Mouse (Mus musculus) cerebral cortex, adult 2 months (tissue): Measurements from ENCODE around the gene Kat2a.

Experiments
- WGBS: fragments of 180-500 bp; shearing (Covaris S2); methylation state at CpG from one replicate; pipeline ENCODE4 v1.1.7; 2018; 5-methylcytosine and 5-hydroxymethylcytosine counted together

The Kat2a gene

GRCm38 (mm10) chr11:100711783-100712615 is at the start of gene Kat2a:
Gene Kat2a, minus strand, starts transcription at chr11:100712465.
- WGBS = under 1% methylated on average over 46 of the region's 48 CpGs

DNA sequence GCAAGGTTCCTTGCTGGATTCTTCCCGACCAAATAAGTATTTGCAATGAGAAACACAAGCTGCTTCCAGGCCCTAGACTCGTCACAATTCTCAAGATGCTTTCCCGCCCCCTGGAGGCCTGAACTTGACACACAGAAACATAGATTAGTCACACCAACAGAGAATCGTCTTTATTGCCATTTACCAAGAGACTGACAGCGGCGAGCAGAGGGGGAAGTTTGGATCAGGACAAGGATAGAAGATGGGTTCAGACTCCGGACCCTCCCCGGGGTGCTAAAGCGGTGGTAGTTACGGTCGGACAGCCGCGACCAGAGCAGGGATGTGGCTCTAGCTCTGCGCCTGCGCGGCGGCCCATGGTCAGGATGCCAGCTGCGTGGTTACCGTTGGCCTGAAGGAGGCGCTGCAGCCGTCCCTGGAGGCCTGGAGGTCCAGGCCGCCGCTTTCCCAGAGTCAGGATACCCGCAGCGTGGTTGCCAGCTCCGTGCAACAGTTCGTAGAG is 49.3 kb upstream of the Kat2a start:
- under 1% methylated on average over 27 of the region's 27 CpGs for WGBS

DNA sequence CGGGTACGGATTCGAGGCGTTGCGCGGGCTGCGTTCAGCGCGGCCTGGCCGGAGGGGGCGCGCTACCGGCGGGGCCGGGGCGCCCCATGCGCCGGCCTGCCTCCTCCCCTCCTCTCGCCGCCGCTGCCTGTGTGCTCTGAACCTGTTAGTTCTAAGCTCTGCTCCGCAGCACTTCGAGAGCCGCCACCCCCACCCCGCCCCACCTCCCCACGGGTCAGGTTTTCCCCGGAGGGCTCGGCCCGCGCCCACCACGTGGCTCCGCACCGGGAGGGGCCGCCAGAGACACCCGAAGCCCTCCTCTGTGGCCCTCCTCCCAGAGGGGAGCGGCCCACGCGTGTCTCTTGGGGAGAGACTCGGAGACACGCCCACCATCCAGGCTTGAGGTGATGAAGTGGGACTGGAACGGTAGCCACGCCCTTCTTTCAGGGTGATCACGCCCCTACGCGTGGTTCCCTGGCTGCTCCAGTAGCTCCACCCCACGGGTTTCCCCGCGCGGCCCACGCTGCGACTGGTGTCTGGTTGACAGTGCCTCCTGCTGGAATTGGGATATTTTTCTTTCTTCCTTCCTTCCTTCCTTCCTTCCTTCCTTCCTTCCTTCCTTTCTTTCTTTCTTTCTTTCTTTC is 47.5 kb upstream of the Kat2a start, which contains the start of gene Kcnh4:
Gene Kcnh4 (minus strand): TSS at position 332 of the 623 bp plus-strand sequence.
- 1% methylated on average over 51 of the region's 51 CpGs for whole genome bisulfite sequencing

DNA sequence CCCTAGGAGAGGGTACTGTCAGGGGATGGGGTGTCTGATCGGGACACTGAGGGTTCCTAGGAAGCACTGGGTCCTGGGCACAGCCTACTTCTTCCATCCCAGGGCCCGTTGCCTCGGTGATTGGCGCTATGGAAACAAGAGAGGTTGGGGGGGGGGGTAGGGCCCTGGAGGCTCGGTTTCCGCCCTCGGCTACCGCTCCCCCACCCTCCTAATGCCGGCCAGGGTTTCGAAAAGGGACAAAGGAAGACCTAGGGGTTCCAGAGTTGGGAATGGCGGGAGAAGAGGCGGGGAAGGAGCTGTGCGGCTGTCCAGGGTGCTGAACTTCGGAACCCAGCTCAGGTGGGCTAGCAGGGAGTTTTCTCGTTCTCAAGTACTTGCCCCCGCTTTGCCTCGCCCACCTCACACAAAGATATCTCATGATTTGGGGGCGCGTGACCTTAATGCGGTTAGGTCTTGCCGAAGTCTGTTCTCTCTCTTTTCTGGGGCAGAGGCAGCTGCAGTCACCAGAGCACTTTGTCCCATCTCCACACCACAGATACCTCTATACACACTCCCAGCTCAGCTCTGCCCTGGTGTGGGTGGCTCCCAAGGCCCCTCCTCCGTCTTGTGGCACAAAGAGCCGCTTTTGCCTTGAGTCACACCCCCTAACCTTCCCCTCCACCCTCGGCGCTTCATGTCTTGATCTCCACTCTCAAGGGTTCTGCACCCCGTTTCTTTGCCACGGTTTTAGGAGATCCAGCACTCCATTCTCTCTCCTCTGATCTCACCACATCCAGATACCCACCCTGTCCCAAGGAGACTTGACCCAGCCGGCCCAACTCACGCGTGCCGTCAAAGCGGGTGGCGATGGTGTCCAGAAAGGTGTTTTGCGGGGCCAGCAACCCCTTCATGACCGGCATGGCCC is 46.7 kb upstream of the Kat2a start:
- WGBS = 4% methylated on average over 35 of the region's 35 CpGs

DNA sequence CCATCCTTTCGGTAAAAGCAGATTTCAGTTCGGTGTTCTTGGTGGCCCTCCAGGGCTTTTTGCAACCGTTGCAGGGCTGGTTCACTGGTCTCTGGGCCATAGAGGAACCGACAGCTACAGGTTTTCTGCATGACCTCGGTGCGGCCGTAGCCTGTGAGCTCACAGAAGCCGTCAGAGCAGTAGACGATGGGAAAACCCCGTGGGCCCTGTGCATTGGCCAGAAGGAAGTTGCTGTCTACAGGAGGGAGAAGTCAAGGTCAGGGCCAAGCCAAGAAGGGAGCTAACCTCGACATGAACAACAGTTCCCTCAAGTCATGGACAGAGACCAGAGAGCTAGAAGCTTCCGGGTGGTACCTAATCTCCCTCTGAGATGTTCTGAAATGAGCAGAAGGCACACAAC is 45.3 kb upstream of the Kat2a start:
- WGBS = 87% methylated on average over 12 of the region's 12 CpGs

DNA sequence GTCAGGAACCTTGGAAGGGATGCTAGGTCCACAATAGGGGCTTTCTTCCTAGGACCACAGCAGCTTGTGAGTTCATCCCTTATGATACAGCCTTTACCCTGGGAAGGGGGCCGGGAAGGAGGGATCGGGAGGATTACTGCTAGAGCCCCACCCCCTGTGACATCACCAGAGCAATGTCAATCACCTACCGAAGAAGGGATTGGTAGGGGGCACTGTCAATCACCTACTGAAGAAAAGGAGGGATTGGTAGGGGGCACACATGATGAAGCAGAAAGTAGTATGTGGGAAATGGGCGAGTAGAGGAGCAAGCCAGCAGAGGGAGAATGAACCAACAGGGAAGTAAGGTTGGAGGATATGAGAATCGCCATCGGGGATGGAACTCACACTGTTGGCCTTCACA is 44.2 kb upstream of the Kat2a start:
- WGBS = 73% methylated on average over 6 of the region's 6 CpGs

- 37% methylated on average over 3 of the region's 3 CpGs for WGBS
Observed at GRCm38 (mm10) chr11:100754693-100755057, 42.4 kb upstream of the Kat2a start.

DNA sequence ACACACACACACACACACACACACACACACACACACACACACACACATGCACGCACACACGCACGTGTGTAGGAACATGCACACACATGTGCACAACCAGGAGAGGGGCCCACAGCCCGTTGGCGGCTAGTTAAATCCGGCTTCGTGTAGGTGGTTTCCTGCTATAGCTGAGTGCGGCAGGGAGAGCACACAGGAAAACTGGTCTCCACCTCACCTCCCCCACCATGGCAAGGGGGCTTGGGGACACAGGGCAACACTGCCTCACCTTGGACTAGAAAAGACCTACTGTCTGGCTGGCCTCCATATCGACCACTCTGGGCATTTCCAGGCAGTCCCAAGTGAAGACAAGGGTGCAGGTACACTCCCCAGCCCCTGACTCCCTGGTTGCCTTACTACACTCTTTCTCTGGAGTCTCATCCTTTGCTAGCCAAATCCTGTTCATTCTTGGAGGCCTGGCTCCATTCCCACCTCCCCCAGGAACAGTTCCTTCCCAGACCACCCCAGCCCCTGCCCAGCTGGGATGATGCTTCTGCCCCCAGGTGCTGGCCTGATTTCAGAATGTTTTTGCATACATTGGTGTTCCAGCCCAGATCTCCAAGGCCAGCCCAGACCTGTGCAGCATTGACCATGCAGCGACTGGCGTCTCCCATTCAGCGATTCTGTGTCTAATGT is 41.9 kb upstream of the Kat2a start:
- WGBS = 53% methylated on average over 12 of the region's 12 CpGs

- 56% methylated on average over 10 of the region's 10 CpGs for WGBS
Observed at GRCm38 (mm10) chr11:100752294-100752693, 40.0 kb upstream of the Kat2a start.

- 76% methylated on average over 16 of the region's 16 CpGs for WGBS
Observed at GRCm38 (mm10) chr11:100750127-100750526, 37.9 kb upstream of the Kat2a start.

DNA sequence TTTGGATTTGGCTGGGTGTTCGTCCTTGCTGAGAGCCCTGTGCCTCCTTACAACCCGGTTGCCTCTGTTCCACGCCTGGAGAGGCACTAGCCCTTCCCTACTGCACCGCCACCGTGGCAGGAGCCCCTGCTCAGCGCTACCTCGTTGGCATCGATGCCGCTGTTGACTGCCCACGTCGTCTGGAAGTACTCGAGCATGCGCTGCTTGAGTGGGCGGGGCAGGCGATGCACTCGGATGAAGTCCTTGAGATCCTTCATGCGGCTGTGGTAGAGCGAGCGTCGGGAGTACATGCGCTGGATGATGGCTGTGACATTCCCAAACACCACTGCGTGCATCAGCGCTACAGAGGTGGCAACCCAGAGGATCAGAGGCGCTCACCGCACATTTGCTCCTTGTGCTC is 37.2 kb upstream of the Kat2a start:
- 41% methylated on average over 25 of the region's 25 CpGs for WGBS

DNA sequence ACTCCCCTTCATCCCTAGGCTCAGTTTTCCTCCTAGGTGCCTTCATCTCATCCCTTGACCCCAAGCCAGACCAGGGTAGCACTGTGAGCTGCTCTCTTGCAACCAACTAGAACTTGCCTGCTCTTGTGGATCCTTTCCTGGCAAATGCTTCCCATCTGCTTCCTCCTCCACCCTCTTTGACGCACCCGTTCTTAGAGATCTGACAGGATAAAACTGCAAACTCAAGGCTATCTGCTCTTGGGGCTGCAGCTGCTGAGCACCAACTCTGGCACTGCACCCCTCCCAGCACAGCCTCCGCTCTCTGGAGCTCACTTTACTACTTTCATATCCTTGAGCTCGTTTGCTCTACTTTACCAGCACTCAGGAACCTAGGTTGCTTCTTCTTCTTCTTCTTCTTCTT is 36.4 kb upstream of the Kat2a start:
- WGBS = 38% methylated on average over 4 of the region's 4 CpGs

- 86% methylated on average over 5 of the region's 5 CpGs for WGBS
Observed at GRCm38 (mm10) chr11:100747114-100747513, 34.8 kb upstream of the Kat2a start.

DNA sequence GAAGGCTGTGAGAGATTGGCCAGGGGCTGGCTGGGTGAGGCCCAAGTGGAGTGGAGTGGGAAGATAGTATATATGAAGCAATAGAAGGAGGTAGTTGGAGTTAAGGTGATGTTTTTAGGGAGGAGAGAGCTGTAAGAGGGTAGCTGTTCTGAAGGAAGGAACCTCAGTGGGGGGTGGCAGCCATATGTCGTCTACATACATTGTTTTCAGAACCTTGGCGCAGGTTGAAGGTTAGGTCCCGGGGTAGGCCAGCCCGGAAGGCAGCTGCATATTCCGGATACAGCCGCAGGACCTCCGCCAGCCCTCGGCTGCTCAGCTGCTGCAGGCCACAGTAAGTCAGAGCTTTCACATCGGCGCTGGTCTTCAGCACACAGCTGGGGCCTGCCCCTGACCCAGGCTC is 34.3 kb upstream of the Kat2a start:
- 71% methylated on average over 10 of the region's 10 CpGs for WGBS

- 22% methylated on average over 6 of the region's 6 CpGs for WGBS
Observed at GRCm38 (mm10) chr11:100745085-100745484, 32.8 kb upstream of the Kat2a start.

DNA sequence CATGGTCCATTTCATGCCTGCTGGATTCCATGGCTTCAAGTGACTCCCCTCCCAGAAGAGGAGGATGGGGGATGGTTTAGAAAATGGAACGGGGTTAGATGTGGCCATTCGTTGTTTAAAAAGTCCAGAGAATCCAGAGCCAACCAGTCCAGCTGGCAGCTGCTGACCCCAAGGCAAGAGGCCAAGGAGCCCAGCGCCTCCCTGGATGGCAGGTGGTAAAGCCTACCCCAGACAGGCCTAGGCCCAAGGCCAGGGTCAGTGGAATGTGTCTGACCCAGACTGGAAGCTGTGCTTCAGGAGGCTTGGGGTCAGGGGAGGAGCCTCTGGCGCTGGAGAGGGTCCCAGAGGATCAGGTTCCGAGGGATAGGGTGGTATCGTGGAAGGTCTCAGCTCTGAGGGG is 29.1 kb upstream of the Kat2a start:
- WGBS = 80% methylated on average over 6 of the region's 6 CpGs

DNA sequence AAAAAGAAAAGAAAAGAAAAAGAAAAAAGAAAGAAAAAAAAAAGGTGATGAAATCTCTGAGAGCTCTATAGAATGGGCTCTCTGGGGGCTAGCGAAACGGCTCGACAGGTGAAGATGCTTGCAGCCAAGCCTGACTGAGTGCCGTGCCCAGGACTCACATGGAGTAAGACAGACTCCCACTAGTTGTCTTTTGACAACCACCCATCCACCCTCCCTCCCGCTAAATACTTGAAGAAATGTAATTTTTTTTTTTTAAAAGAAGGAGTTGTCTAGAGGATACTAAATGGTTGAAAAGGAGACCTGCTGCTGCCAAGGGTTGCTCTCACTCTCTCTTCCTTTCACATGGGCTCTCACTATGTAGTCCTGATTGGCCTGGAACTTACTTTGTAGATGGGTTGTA is 26.5 kb upstream of the Kat2a start:
- 9% methylated on average over 5 of the region's 5 CpGs for WGBS

- 1% methylated on average over 39 of the region's 39 CpGs for WGBS
Observed at GRCm38 (mm10) chr11:100738066-100738604, 25.9 kb upstream of the Kat2a start, which contains the start of gene Rab5c. Gene Rab5c, minus strand, starts transcription at chr11:100738215.

DNA sequence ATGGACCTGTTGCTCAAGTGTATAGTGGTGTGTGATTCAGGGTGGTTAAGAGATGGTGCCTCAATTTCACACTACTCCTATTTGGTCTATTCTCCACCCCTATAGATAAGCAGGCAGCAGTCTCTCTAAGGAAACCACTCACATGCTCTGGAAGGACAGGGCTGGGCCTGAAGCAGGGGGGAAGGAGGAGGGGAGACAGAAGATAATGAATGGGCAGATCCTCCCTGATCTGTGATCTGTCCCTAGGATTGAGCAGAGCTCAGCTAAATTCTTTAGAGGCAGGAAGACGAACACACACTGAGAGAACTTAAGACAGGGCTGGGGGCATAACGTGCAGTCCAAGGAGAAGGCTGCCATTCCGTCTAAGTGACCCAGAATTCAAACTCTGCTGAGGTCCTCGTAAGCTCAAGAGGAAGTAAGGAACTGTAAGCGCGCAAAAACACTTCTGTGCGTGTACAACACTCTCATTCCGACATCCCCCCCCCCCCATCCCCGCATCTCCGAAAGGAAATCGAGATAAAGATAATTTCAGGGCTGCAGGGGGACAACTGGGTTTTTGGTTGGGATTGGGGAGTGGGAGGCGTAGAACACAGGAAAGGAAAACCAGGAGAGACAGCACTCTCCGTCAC is 25.0 kb upstream of the Kat2a start:
- under 1% methylated on average over 13 of the region's 13 CpGs for WGBS

- 71% methylated on average over 4 of the region's 4 CpGs for WGBS
Observed at GRCm38 (mm10) chr11:100736746-100737080, 24.4 kb upstream of the Kat2a start.
